Mouse (Mus musculus) heart, embryonic 16.5 days (tissue): Measurements from ENCODE around the gene Yy1. TPM values are rescaled to one million over a fixed set of nuclear protein-coding genes. Genes with fewer than 3 reads are reported as not detected.

Experiments used
- ATAC-seq: fragments of 200-750 bp; cut with Nextera tagmentation; replicated peaks from 2 replicates; pipeline ENCODE4 v1.8.0; 2017; ENCODE audit warnings: moderate number of reproducible peaks; ENCODE audit not compliant: insufficient read depth, low FRiP score; ENCODE audit errors: extremely low read depth
- H3K27ac ChIP-seq: fragments of 300-500 bp; sonication (generic); 2 replicates; pipeline ENCODE4 v1.5.1; 2014; ENCODE audit warnings: mild to moderate bottlenecking, low read length, control low read depth, moderate library complexity
- H3K27me3 ChIP-seq: fragments of 300-500 bp; sonication (generic); 2 replicates; pipeline ENCODE4 v1.6.1; 2014; ENCODE audit warnings: low read length, mixed read lengths; ENCODE audit not compliant: control insufficient read depth, insufficient read depth
- H3K36me3 ChIP-seq: fragments of 300-500 bp; sonication (generic); 2 replicates; pipeline ENCODE4 v1.6.1; 2014; ENCODE audit not compliant: control insufficient read depth, insufficient read depth
- H3K4me1 ChIP-seq: fragments of 300-500 bp; sonication (generic); 2 replicates; pipeline ENCODE4 v1.6.1; 2014; ENCODE audit warnings: low read length, mixed read lengths; ENCODE audit not compliant: control insufficient read depth, insufficient read depth
- H3K4me2 ChIP-seq: fragments of 300-500 bp; sonication (generic); 2 replicates; pipeline ENCODE4 v1.6.1; 2014; ENCODE audit warnings: low read depth, mild to moderate bottlenecking, control low read depth, low read length
- H3K4me3 ChIP-seq: fragments of 300-500 bp; sonication (generic); 2 replicates; pipeline ENCODE4 v1.5.1; 2014; ENCODE audit warnings: mild to moderate bottlenecking, control low read depth, low read length
- H3K9ac ChIP-seq: fragments of 300-500 bp; sonication (generic); 2 replicates; pipeline ENCODE4 v1.6.1; 2014; ENCODE audit warnings: low read length, control low read depth
- H3K9me3 ChIP-seq: fragments of 300-500 bp; sonication (generic); replicated peaks from 2 replicates; pipeline ENCODE4 v1.6.1; 2016; ENCODE audit warnings: low read length; ENCODE audit not compliant: control insufficient read depth
- WGBS: fragments of 180-500 bp; shearing (Covaris S2); extraction: QIAGEN DNeasy Blood & Tissue Kit; methylation state at CpG from one replicate; pipeline ENCODE4 v1.1.7; 2014; 5-methylcytosine and 5-hydroxymethylcytosine counted together
- microRNA counts: library from miRNA; unstranded; fragments of <30 nt; microRNA quantifications from one replicate; lab custom pipeline; 2016
- microRNA-seq: library from miRNA; unstranded; fragments of <30 nt; microRNA quantifications from one replicate; pipeline ENCODE4, GENCODE M21; 2017
- polyA plus RNA-seq: library from polyadenylated mRNA; unstranded; fragments of >200 nt; fragmentation: Nextera tagmentation; extraction: Ambion mirVana; gene quantifications from 2 replicates; pipeline ENCODE4 v1.2.1, GENCODE M21; 2015

Gene Yy1
- polyA plus RNA-seq, 1 experiment from 2014 or later, result 12.5 TPM

DNA sequence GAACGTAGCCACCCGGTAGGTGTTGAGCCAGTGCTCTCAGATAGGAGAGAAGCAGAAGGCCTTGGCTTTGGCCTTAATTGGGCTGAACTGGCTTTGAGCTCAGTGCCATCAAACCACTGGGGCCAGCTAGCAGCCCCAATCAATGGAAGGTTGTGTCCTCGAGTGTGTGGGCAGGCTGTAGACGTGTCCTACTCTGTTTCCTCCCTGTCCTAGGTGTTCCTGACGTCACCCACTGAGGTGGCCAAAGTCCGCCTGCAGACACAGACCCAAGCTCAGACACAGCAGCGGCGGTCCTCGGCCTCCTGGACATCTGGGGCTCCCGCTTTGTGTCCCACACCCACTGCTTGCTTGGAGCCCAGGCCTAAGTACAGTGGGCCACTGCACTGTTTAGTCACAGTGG is 62.3 kb downstream of the Yy1 start:
- Histone ChIP-seq H3K27ac (no peak overlapping the region), H3K36me3 (no peaks in the 10 kb centered on the region; the same call in 1 of the 2 replicates), H3K4me3 (no peak overlapping the region), H3K4me2 (no peak overlapping the region), H3K9ac (no peak overlapping the region), H3K4me1 (no peaks in the 10 kb centered on the region), H3K27me3 (no peaks in the 10 kb centered on the region), H3K9me3 (no peaks in the 10 kb centered on the region)
- 83% methylated on average over 10 of the region's 10 CpGs for WGBS
- ATAC-seq, result no peak

DNA sequence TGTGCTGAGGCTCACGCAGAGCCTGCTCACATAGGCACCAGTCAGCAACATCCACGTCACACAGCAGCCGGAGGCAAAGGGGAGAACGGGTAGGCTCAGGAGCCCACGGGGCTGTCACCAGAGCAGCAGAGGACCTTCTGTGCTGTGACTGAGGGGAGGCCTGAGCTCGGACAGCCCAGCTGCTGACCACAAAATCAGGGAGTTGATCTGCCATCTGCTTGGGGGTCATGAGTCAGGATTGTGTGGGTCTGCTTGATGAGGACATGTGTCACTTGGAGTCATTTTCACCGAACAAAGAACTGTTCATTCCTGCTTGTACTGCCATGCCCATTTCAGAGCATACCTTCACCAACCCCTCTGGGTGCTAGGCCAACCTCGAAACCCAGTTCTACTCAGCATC is 63.4 kb downstream of the Yy1 start:
- H3K4me3 ChIP-seq, result no peak overlapping the region
- H3K27me3 ChIP-seq, result no peaks in the 10 kb centered on the region
- no peaks in the 10 kb centered on the region for H3K9me3 ChIP-seq
- peaks cover 7% of the 10 kb centered on the region for H3K36me3 ChIP-seq
- no peak overlapping the region for H3K9ac ChIP-seq
- no peak overlapping the region for H3K27ac ChIP-seq
- 89% methylated on average over 8 of the region's 8 CpGs for WGBS
- no peaks in the 10 kb centered on the region for H3K4me1 ChIP-seq
- no peak for ATAC-seq
- no peak overlapping the region for H3K4me2 ChIP-seq

DNA sequence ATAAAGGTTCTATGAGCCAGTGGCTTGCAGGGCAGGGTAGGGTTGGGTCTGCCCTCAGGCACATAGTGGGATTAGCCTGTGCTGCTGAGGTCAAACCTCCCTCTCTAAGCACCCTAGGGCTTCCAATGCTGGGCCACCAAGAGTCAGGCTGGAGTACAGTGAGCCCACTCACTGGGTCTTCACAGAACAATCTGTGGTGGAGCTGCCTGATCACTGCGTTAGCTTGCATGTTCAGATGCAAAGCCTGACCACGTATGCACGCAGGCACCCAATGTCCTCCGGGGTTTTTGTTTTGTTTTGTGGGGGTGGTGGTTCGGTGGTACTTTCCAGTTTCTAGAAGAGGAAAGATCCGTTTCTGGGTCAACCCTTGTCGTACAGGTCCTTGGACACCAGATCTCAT is 64.3 kb downstream of the Yy1 start:
- Histone ChIP-seq H3K4me3 (no peak overlapping the region), H3K36me3 (peaks cover 12% of the 10 kb centered on the region), H3K27ac (no peak overlapping the region), H3K9me3 (no peaks in the 10 kb centered on the region), H3K27me3 (no peaks in the 10 kb centered on the region), H3K9ac (no peak overlapping the region), H3K4me1 (no peaks in the 10 kb centered on the region), H3K4me2 (no peak overlapping the region)
- no peak for ATAC-seq
- WGBS, result 90% methylated on average over 7 of the region's 7 CpGs

DNA sequence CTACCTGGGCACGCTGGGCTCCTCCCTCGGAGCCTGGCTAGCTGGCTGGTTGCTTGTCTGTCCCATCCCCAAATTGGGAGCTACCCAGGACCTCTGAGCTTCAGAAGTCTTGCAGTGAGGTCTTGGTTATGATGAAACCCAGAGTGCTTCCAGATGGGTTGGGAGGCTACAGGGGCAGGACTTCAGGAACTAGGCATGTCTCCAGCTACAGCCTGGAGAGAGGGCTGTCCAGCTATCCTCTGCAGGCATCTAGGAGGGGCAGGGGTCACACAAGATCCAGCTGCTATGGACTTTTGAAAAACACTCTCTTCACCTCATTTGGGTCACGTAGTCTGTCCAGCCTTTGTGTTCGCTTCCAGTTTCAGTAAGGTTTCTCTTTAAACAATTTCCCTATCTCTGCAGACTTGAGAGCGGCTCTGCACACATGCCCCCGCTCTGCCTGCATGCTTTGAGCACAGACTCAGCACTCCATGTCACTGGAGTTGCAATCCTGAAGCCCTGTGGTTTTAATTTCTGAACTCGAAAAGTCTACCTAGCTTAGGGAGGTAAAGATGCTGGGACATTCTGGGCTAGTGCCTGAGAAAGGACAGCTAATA is 64.9 kb downstream of the Yy1 start:
- Histone ChIP-seq H3K9ac (no peak overlapping the region), H3K27ac (no peak overlapping the region)
- WGBS, result 68% methylated on average over 7 of the region's 7 CpGs

DNA sequence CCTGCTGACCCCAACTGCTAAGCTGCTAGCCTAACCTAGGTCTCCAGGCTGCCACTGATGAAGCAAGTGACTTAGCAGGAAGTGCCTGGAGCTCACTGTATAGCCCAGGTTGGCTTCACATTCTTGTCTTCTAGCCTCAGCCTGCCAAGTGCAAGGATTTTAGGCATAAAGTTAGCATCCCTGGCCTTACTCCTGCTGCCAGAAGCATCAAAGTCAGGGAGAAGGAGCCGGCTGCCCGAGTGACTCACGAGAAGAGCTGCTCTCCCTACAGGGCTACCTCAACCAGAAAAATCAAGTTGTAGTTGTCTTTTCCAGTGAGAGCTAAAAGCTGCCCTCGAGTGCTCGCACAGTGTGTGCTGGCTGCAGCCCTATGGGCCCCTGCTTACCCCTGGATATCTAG is 65.7 kb downstream of the Yy1 start:
- 77% methylated on average over 5 of the region's 5 CpGs for WGBS
- no peak overlapping the region for H3K9ac ChIP-seq
- peaks cover 20% of the 10 kb centered on the region for H3K36me3 ChIP-seq
- no peak overlapping the region for H3K4me3 ChIP-seq
- H3K4me1 ChIP-seq, result no peaks in the 10 kb centered on the region
- H3K4me2 ChIP-seq, result no peak overlapping the region
- H3K27me3 ChIP-seq, result no peaks in the 10 kb centered on the region
- no peak for ATAC-seq
- no peak overlapping the region for H3K27ac ChIP-seq
- H3K9me3 ChIP-seq, result no peaks in the 10 kb centered on the region

More for the DNA sequence above, 64.9 kb downstream of the Yy1 start:
- Histone ChIP-seq H3K27me3 (no peaks in the 10 kb centered on the region), H3K9me3 (no peaks in the 10 kb centered on the region), H3K4me2 (no peak overlapping the region), H3K4me1 (no peaks in the 10 kb centered on the region), H3K36me3 (peaks cover 18% of the 10 kb centered on the region), H3K4me3 (no peak overlapping the region)
- no peak for ATAC-seq

DNA sequence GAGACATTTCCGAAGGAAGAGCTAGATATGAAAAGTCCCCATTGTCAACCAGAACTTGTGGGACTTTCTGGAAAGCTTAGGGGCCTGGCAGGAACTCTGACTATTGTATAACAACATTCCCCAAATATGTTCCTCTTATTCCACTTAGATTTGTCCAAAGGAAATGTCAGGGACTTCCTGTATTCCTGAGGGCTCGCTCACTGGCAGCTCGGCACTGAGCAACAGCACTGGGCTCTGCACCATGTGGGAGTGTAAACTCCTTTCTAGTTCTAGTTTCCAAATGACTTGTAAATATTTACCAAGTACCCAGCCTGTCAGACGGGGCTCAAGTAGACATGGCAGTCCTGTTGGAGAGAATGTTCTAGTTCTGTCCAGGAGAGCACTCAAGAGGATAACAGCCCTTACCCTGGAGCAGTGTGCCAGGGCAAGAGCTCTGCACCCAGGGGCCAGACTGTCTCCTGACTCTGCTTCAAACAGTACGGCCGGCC is 72.3 kb downstream of the Yy1 start:
- Histone ChIP-seq H3K27ac (peak overlapping the region; percentile 70), H3K36me3 (peaks cover 53% of the 10 kb centered on the region), H3K9ac (no peak overlapping the region), H3K9me3 (no peaks in the 10 kb centered on the region), H3K4me3 (no peak overlapping the region), H3K4me2 (no peak overlapping the region), H3K4me1 (0 out of 2 replicates have a peak, but pooled peaks cover 3% of the 10 kb centered on the region), H3K27me3 (no peaks in the 10 kb centered on the region)
- ATAC-seq, result 0 out of 2 replicates have a peak, but pooled peaks have one; percentile 42
- WGBS, result 70% methylated on average over 6 of the region's 6 CpGs

DNA sequence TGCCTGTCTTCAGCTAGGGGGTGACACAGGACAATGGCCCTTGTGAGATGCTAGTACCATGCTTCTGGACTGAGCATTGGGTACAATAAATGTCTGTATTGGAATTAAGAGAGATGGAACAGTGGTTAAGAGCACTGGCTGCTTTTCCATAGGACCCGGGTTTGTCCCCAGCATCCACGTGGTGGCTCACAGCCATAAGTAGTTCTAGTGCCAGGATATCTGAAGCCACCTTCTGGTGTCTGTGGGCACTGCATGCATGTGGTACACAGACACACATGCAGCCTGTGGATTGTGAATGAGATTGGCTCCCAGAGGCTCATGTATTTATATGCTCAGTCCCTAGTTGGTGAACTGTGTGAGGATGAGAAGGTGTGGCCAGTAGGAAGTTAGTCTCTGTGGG is 76.8 kb downstream of the Yy1 start:
- H3K27me3 ChIP-seq, result no peaks in the 10 kb centered on the region
- no peak for ATAC-seq
- H3K27ac ChIP-seq, result no peak overlapping the region
- H3K36me3 ChIP-seq, result peaks cover 38% of the 10 kb centered on the region
- no peak overlapping the region for H3K9ac ChIP-seq
- H3K4me3 ChIP-seq, result no peak overlapping the region
- 95% methylated on average over 2 of the region's 2 CpGs for WGBS
- H3K9me3 ChIP-seq, result no peaks in the 10 kb centered on the region
- no peak overlapping the region for H3K4me2 ChIP-seq
- H3K4me1 ChIP-seq, result no peaks in the 10 kb centered on the region

MicroRNAs within 50 kb of the gene (microRNA counts, 519-probe panel; counts per million panel counts)
- microRNA mmu-miR-345-3p (lab: Ali Mortazavi, UCI) (not detected), microRNA mmu-miR-345-5p (lab: Ali Mortazavi, UCI) (2,326 counts per million, percentile 48 among the panel's probes with 10 or more counts)

Small RNA genes lying within 50 kb of the gene (microRNA-seq; reads per million reads assigned to microRNA genes)
- 69.7 reads per million, percentile 47 among the genes with 10 or more reads in this experiment for gene Mir345

Other genes with a start within 250 kb of the Yy1 start
- 25.8 and 31.0 TPM in 2 replicates for gene Evl, start 238.3 kb upstream of the Yy1 start, polyA plus RNA-seq
- gene Degs2, start 90.7 kb upstream of the Yy1 start, polyA plus RNA-seq, result 1.5 and 3.0 TPM in 2 replicates
- gene Slc25a29, start 42.9 kb downstream of the Yy1 start, polyA plus RNA-seq, result 4.2 and 4.3 TPM in 2 replicates
- 5.8 and 6.6 TPM in 2 replicates for gene Slc25a47, start 43.1 kb downstream of the Yy1 start, polyA plus RNA-seq
- 7.1 and 10.2 TPM in 2 replicates for gene Wdr25, start 100.7 kb downstream of the Yy1 start, polyA plus RNA-seq
- 58.1 and 63.0 TPM in 2 replicates for gene Wars, start 101.2 kb downstream of the Yy1 start, polyA plus RNA-seq